Mouse (Mus musculus) sigmoid colon, adult 10 weeks (tissue): ENCODE measurements around the gene Copb2. TPM values are rescaled to one million over a fixed set of nuclear protein-coding genes. Genes with fewer than 3 reads are reported as not detected.

Experiments used
- polyA plus RNA-seq: library from polyadenylated mRNA; stranded (reverse); fragments of 350-450 nt; fragmentation: Illumina TruSeq; extraction: RNeasy Lipid Tissue Mini Kit (QIAGEN cat#74804); gene quantifications from one replicate; pipeline ENCODE4 v1.2.3, GENCODE M21; 2014; ENCODE audit warnings: low read depth, low replicate concordance

Copb2 gene
- polyA plus RNA-seq = 390 TPM

DNA sequence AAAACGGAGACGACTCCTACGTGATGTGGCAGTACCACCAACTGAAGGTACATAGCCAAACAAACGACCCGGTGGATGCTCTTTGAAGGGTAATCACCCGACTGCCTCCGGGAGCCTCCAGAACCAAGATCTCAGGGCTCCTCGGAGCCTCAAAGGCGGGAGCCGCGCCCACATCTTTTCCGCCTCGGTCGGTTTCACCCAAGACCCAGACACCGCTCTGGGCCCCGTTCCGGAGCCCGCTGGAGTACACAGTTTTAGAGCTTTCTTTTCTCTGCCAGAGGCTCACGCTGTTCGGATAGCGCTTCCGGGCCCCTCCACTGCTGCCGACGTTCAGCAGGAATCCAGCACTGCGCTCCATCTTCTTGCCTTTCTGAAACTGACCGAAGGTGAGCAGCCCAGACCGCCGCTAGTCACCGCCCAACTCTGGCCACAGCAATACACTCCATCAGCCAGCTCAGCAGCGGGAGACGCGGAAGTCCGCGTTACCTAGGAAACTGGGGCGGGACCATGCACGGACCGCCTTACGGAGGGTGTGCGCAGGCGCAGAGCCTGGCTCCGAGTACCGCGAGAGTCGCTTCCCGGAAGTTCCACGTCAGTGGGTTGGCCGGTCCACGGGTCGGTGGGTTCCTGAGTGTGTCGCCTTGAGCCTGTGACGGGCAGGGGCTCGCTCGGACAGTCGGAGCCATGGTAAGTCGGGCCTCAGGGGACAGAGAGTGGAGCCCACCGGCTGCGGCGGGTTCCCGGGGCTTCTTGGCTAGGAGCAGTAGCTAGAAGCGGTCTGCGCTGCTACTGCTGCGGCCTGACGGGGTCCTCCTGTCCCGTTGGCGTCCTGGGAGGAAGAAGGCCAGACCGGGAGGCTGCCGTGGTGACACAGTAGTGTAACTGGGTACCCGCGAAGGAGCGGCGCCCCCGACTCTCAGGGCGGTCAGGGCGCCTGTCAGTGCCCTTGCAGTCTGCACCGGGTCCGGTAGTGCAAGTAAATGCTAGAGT, at the start of gene Copb2:
Gene Copb2 (plus strand): TSS at position 585 of the 990 bp plus-strand sequence.

DNA sequence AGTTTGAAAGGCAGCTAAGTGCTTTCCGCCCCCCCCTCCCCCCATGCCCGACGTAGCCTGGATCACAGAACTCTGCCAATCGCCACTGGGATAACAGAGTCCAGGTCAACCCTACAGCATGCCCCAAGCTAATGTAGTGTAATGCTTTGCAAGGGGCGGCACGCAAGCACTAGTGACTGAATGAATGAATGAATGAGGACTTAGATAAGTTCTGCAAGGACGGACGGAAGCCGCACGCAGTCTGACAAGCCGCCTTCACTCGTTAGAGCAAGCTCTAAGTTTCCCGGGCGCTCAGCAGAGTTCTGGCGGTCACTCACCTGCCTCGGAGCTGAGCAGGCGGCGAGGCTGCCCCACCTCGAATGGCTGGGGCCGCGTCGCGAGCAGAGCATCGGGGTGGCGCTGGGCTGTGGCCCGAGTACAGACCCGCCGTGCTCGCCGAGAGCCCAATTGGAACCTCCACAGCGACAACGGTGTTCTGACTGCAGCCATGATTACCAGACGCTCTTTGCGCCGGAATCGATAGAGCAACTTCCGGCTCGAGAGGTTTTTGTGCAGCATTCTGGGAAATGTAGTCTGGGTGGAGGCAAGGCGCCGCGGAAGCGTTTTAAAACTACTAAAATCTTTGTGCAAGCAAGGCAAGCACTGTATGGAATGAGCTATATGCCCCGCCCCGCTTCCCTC, 37.8 kb downstream of the Copb2 start, which contains the start of gene Mrps22:
Gene Mrps22 (minus strand): TSS at position 505 of the 681 bp plus-strand sequence.

Other genes starting within 250 kb of the Copb2 start
- gene Rbp1, start 140.8 kb upstream of the Copb2 start, polyA plus RNA-seq = 0.32 TPM
- gene Rbp2, start 77.6 kb upstream of the Copb2 start, polyA plus RNA-seq = 12.3 TPM
- gene Mrps22, start 37.9 kb downstream of the Copb2 start, polyA plus RNA-seq = 54.1 TPM